Mouse (Mus musculus) CH12.LX (cell line): Measurements from ENCODE around the gene Eea1. TPM values are rescaled to one million over a fixed set of nuclear protein-coding genes. Genes with fewer than 3 reads are reported as not detected.
A peak's percentile ranks its signal among the peaks of the same experiment; 100 is the strongest.

ENCODE experiments used
- DNase-seq: peaks from one replicate; pipeline ENCODE4 v3.0.0-alpha.2; 2013; ENCODE audit errors: extremely low read depth
- H3K27ac ChIP-seq: 2 replicates; pipeline ENCODE4 v1.5.1; 2012; ENCODE audit warnings: low read depth, mild to moderate bottlenecking, control low read depth, moderate library complexity; ENCODE audit not compliant: insufficient read depth
- H3K27me3 ChIP-seq: replicated peaks from 2 replicates; pipeline ENCODE3; 2012; ENCODE audit warnings: inconsistent platforms
- H3K36me3 ChIP-seq, 2 experiments: replicated peaks in 1 of 2; 2 replicates each; pipeline versions ENCODE3 to v1.6.1; 2012; ENCODE audit warnings: inconsistent platforms in 1 of 2, low read length in 1 of 2, mild to moderate bottlenecking in 1 of 2, mixed read lengths in 1 of 2, moderate library complexity in 1 of 2; ENCODE audit not compliant: control insufficient read depth in 1 of 2, insufficient read depth in 1 of 2
- H3K4me1 ChIP-seq, 2 experiments: 2 replicates each; pipeline ENCODE4 v1.6.1; 2012; ENCODE audit warnings: inconsistent platforms in 1 of 2, moderate library complexity in 1 of 2; ENCODE audit not compliant: insufficient read depth in 2 of 2, control insufficient read depth in 1 of 2
- H3K4me2 ChIP-seq: 2 replicates; pipeline ENCODE4 v1.6.1; 2012; ENCODE audit warnings: low read depth, mild to moderate bottlenecking, control low read depth; ENCODE audit not compliant: poor library complexity, insufficient read depth, severe bottlenecking
- H3K4me3 ChIP-seq, 3 experiments: fragments of 150-350 bp in 1 of 3; sonication (generic) in 1 of 3; replicated peaks in 1 of 3; 2 replicates each; pipeline versions ENCODE3 to v1.5.1; 2011 to 2012; ENCODE audit warnings: low read depth in 2 of 3, low read length in 2 of 3, mild to moderate bottlenecking in 2 of 3, moderate library complexity in 2 of 3, control low read depth in 1 of 3, improper control_type of control experiment in 1 of 3, inconsistent platforms in 1 of 3, mixed read lengths in 1 of 3; ENCODE audit not compliant: poor library complexity in 1 of 3
- H3K79me2 ChIP-seq: replicated peaks from 2 replicates; pipeline ENCODE4 v1.6.1; 2012; ENCODE audit warnings: mild to moderate bottlenecking, moderate library complexity; ENCODE audit not compliant: control insufficient read depth, poor library complexity, insufficient read depth, severe bottlenecking; ENCODE audit errors: extremely low read depth
- H3K9ac ChIP-seq: 2 replicates; pipeline ENCODE4 v1.6.1; 2012; ENCODE audit warnings: low read depth, mild to moderate bottlenecking, control low read depth, moderate library complexity; ENCODE audit not compliant: insufficient read depth
- H3K9me3 ChIP-seq: replicated peaks from 2 replicates; pipeline ENCODE3; 2012; ENCODE audit warnings: low read length, inconsistent platforms, mixed read lengths
- CHD1 ChIP-seq: IDR thresholded peaks from 2 replicates; pipeline ENCODE4 v1.6.1; 2012; ENCODE audit warnings: low read depth, low read length, improper control_type of control experiment, inconsistent platforms
- CHD2 ChIP-seq: IDR thresholded peaks from 2 replicates; pipeline ENCODE4 v1.6.1; 2011; ENCODE audit warnings: low read length, improper control_type of control experiment
- EP300 ChIP-seq: IDR thresholded peaks from 2 replicates; pipeline ENCODE4 v1.6.1; 2011; ENCODE audit warnings: low read length, improper control_type of control experiment
- ETS1 ChIP-seq: conservative IDR thresholded peaks from 2 replicates; pipeline ENCODE4 v1.6.1; 2012; ENCODE audit warnings: low read depth, mild to moderate bottlenecking, inconsistent platforms, low read length, improper control_type of control experiment, moderate library complexity
- GABPA ChIP-seq: IDR thresholded peaks from 2 replicates; pipeline ENCODE4 v1.6.1; 2012; ENCODE audit warnings: low read depth, low read length, improper control_type of control experiment, inconsistent platforms; ENCODE audit not compliant: insufficient replicate concordance
- HCFC1 ChIP-seq: IDR thresholded peaks from 2 replicates; pipeline ENCODE4 v1.6.1; 2012; ENCODE audit warnings: low read depth, mild to moderate bottlenecking, inconsistent platforms, low read length, improper control_type of control experiment
- IRF4 ChIP-seq: IDR thresholded peaks from 2 replicates; pipeline ENCODE4 v1.6.1; 2014; ENCODE audit warnings: low read depth, mild to moderate bottlenecking, inconsistent platforms, low read length, improper control_type of control experiment
- JUN ChIP-seq: IDR thresholded peaks from 2 replicates; pipeline ENCODE4 v1.6.1; 2011; ENCODE audit warnings: low read depth, mild to moderate bottlenecking, low read length, improper control_type of control experiment, moderate library complexity; ENCODE audit not compliant: insufficient read depth
- JUND ChIP-seq: conservative IDR thresholded peaks from 2 replicates; pipeline ENCODE4 v1.6.1; 2011; ENCODE audit warnings: low read depth, low read length, improper control_type of control experiment
- MAX ChIP-seq: IDR thresholded peaks from 2 replicates; pipeline ENCODE4 v1.6.1; 2011; ENCODE audit warnings: low read length, improper control_type of control experiment
- MAZ ChIP-seq: IDR thresholded peaks from 2 replicates; pipeline ENCODE4 v1.6.1; 2012; ENCODE audit warnings: low read depth, mild to moderate bottlenecking, inconsistent platforms, low read length, improper control_type of control experiment, moderate library complexity
- MEF2A ChIP-seq: IDR thresholded peaks from 2 replicates; pipeline ENCODE4 v1.6.1; 2014; ENCODE audit warnings: low read depth, mild to moderate bottlenecking, inconsistent platforms, low read length, improper control_type of control experiment, borderline replicate concordance
- MXI1 ChIP-seq: IDR thresholded peaks from 2 replicates; pipeline ENCODE4 v1.6.1; 2011; ENCODE audit warnings: mild to moderate bottlenecking, low read depth, low read length, improper control_type of control experiment
- NELFE ChIP-seq: IDR thresholded peaks from 2 replicates; pipeline ENCODE4 v1.6.1; 2011; ENCODE audit warnings: low read depth, low read length, improper control_type of control experiment
- NRF1 ChIP-seq: IDR thresholded peaks from 2 replicates; pipeline ENCODE4 v1.6.1; 2014; ENCODE audit warnings: low read depth, mild to moderate bottlenecking, inconsistent platforms, low read length, improper control_type of control experiment, moderate library complexity
- RAD21 ChIP-seq: IDR thresholded peaks from 2 replicates; pipeline ENCODE4 v1.6.1; 2011; ENCODE audit warnings: low read depth, mild to moderate bottlenecking, low read length, improper control_type of control experiment, moderate library complexity
- TBP ChIP-seq: conservative IDR thresholded peaks from 2 replicates; pipeline ENCODE4 v1.6.1; 2011; ENCODE audit warnings: low read depth, low read length, improper control_type of control experiment
- UBTF ChIP-seq: IDR thresholded peaks from 2 replicates; pipeline ENCODE4 v1.6.1; 2012; ENCODE audit warnings: low read depth, mild to moderate bottlenecking, inconsistent platforms, low read length, improper control_type of control experiment, moderate library complexity
- USF1 ChIP-seq: IDR thresholded peaks from 2 replicates; pipeline ENCODE4 v1.6.1; 2014; ENCODE audit warnings: low read depth, mild to moderate bottlenecking, inconsistent platforms, low read length, improper control_type of control experiment
- USF2 ChIP-seq: conservative IDR thresholded peaks from 2 replicates; pipeline ENCODE4 v1.6.1; 2011; ENCODE audit warnings: low read depth, low read length, improper control_type of control experiment
- ZKSCAN1 ChIP-seq: IDR thresholded peaks from 2 replicates; pipeline ENCODE4 v1.6.1; 2012; ENCODE audit warnings: low read depth, inconsistent platforms, low read length, improper control_type of control experiment, borderline replicate concordance
- ZMIZ1 ChIP-seq: IDR thresholded peaks from 2 replicates; pipeline ENCODE4 v1.6.1; 2012; ENCODE audit warnings: low read depth, mild to moderate bottlenecking, inconsistent platforms, low read length, improper control_type of control experiment
- dilution Hi-C: fragments of 300-500 bp; cut with MboI; formaldehyde crosslinking; loops from 2 replicates; pipeline ENCODE4 v1.14.3; 2020; ENCODE audit warnings: low sequenced_read_pairs; ENCODE audit not compliant: extremely low pct_unique_long_range_greater_than_20kb, extremely low pct_ligation_motif_present
- in situ Hi-C: fragments of 300-500 bp; cut with MboI; formaldehyde crosslinking; loops from 3 replicates; pipeline ENCODE4 v1.14.3; 2019; ENCODE audit warnings: low sequenced_read_pairs, low pct_ligation_motif_present, low pct_unique_long_range_greater_than_20kb, mixed read lengths
- polyA plus RNA-seq: library from polyadenylated mRNA; unstranded; fragments of >175 nt; gene quantifications from 2 replicates; pipeline ENCODE4 v1.2.1, GENCODE M21; 2012; ENCODE audit warnings: low read depth; ENCODE audit not compliant: insufficient read length
- total RNA-seq, 2 experiments: library from RNA; depleted of rRNA; stranded (reverse); fragments of 300-350 nt in 1 of 2; fragments of >200 nt in 1 of 2; gene quantifications; 2 replicates each; pipeline ENCODE4 v1.2.3; 2012 to 2014

Gene Eea1
- total and polyA plus RNA-seq, 3 experiments, result 13.3 to 15.7 (median 13.3) TPM

DNA sequence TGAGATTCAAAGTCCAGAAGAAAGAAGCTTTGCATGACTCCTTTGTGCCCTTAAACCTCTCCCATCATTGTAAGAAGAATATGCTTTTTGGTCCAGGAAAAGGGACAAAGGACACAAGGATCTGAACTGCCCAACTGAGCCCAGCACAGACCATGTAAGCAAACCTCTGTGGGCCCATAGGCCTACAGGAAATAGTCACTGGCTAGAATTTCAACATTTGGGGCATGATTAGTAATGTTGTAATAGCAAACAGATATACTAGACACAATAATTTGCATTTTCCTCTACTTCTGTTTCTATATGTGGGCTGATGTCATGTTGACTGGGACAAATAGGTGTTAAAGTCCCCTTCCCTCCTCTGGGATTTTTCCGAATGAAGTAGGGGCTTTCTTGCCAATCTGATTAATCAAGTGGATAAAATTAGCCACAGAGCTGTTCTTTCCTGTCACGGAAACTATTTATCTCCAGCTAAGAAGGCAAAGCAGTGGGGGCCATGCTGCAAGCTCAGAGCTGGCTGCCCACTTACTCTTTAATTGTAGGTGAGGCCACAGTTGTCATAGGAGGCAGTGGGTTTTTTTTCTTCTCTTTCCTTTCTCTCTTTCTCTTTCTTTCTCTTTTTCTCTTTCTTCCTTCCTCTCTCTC, 153.6 kb downstream of the Eea1 start:
- no peaks in the 10 kb centered on the region for H3K79me2 ChIP-seq
- DNase-seq, result no peak
- in situ Hi-C loops, result loop anchor here (25.0 kb wide), 1 partner anchor 557 kb away; no protein-coding TSS in a partner anchor
- no peak overlapping the region for H3K4me2 ChIP-seq
- dilution Hi-C loops, result no loop called here
- no peaks in the 10 kb centered on the region for H3K9me3 ChIP-seq
- TF ChIP-seq TBP (no peak), HCFC1 (no peak), MEF2A (peak; percentile 52; the same call in 1 of the 2 replicates), NRF1 (no peak), ZKSCAN1 (no peak), ETS1 (peak; percentile 30; the same call in 1 of the 2 replicates), EP300 (0 out of 2 replicates have a peak, but pooled peaks have one; percentile 22), MAZ (no peak), USF1 (no peak), CHD1 (no peak), MXI1 (no peak)
- no peaks in the 10 kb centered on the region for H3K36me3 ChIP-seq
- H3K4me1 ChIP-seq, result peaks cover 0 to 16% of the 10 kb centered on the region in 2 experiments; a peak in 2 of 4 replicates
- no peak overlapping the region for H3K9ac ChIP-seq
- no peak overlapping the region for H3K27ac ChIP-seq
- no peak overlapping the region for H3K4me3 ChIP-seq
- H3K27me3 ChIP-seq, result no peaks in the 10 kb centered on the region

DNA sequence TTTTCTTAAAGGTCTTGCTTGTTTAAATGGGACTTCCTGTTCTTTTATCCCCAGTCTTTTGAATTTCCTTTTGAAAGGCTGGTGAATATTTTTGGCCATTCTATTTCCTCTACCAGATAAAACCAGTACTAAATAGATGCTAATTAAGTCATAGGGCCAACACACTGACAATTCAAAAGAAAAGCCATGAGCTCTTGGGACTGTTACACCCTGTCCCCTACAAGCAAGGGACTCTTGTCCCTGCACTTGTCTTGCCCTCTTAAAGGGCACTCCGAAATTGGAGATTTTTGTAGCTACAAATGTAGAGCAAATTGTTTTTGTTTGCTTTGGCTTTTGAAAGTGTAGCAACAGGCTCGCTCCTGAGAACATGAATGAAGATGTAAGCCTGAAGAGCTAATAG, 154.1 kb downstream of the Eea1 start:
- dilution Hi-C loops (no loop called here), in situ Hi-C loops (loop anchor here (25.0 kb wide), 1 partner anchor 557 kb away; no protein-coding TSS in a partner anchor)
- no peak overlapping the region for H3K4me2 ChIP-seq
- H3K4me1 ChIP-seq, result peaks cover 0 to 16% of the 10 kb centered on the region in 2 experiments; a peak in 2 of 4 replicates
- no peak overlapping the region for H3K9ac ChIP-seq
- no peak for DNase-seq
- H3K9me3 ChIP-seq, result no peaks in the 10 kb centered on the region
- no peaks in the 10 kb centered on the region for H3K27me3 ChIP-seq
- H3K36me3 ChIP-seq, result no peaks in the 10 kb centered on the region
- no peak overlapping the region for H3K27ac ChIP-seq
- H3K79me2 ChIP-seq, result no peaks in the 10 kb centered on the region
- TF ChIP-seq JUND (no peak), JUN (no peak), MEF2A (no peak), GABPA (no peak), MAX (no peak), USF2 (no peak), NELFE (no peak), ZMIZ1 (no peak), UBTF (no peak), CHD2 (no peak), TBP (no peak), ZKSCAN1 (no peak), ETS1 (no peak), IRF4 (no peak), MAZ (no peak), NRF1 (no peak), RAD21 (no peak)
- no peak overlapping the region for H3K4me3 ChIP-seq
